Mouse (Mus musculus) adipocyte (in vitro differentiated cells): ENCODE results near the gene Dnttip1.
"Not testable (repeated sequence)": the region's sequence is repeated elsewhere in the genome, so short reads cannot be mapped to it uniquely, and the experiment has no call there.

Experiments
- DNase-seq: peaks from one replicate; pipeline ENCODE4 v3.0.0-alpha.2; 2016; ENCODE audit warnings: low spot score

The Dnttip1 gene

GRCm38 (mm10) chr2:164745843-164746479, at the start of gene Dnttip1, which contains the start of gene Wfdc3:
Dnttip1 (plus strand) TSS chr2:164745983.
Wfdc3 (minus strand) TSS chr2:164745931.
- peak; percentile 92 for DNase-seq

GRCm38 (mm10) chr2:164698201-164698600, 47.6 kb upstream of the Dnttip1 start, which contains the start of gene Spint4:
Spint4 (plus strand) TSS chr2:164698501.
- DNase-seq: no peak

- DNase-seq: no peak
These were observed 44.8 kb upstream of the Dnttip1 start for GRCm38 (mm10) chr2:164700959-164701358.

GRCm38 (mm10) chr2:164701761-164702160, 44.0 kb upstream of the Dnttip1 start:
- no peak for DNase-seq

GRCm38 (mm10) chr2:164704235-164704634, 41.5 kb upstream of the Dnttip1 start:
- no peak for DNase-seq

GRCm38 (mm10) chr2:164705328-164705727, 40.5 kb upstream of the Dnttip1 start:
- no peak for DNase-seq

GRCm38 (mm10) chr2:164705991-164706390, 39.8 kb upstream of the Dnttip1 start:
- no peak for DNase-seq

- DNase-seq: no peak
These were observed 30.8 kb upstream of the Dnttip1 start, which contains the start of gene Spint5 for GRCm38 (mm10) chr2:164715005-164715404. Spint5 (plus strand) TSS chr2:164715305.

- not testable (repeated sequence) for DNase-seq
These were observed 29.5 kb upstream of the Dnttip1 start for GRCm38 (mm10) chr2:164716194-164716786.

GRCm38 (mm10) chr2:164723276-164723675, 22.5 kb upstream of the Dnttip1 start:
- no peak for DNase-seq

GRCm38 (mm10) chr2:164725895-164726619, 19.7 kb upstream of the Dnttip1 start:
- DNase-seq: peak; percentile 81

GRCm38 (mm10) chr2:164731719-164732118, 14.1 kb upstream of the Dnttip1 start:
- no peak for DNase-seq

- DNase-seq: no peak
These were observed 12.5 kb upstream of the Dnttip1 start for GRCm38 (mm10) chr2:164733259-164733658.

- DNase-seq: no peak
These were observed 10.9 kb upstream of the Dnttip1 start for GRCm38 (mm10) chr2:164734839-164735238.

GRCm38 (mm10) chr2:164735446-164735845, 10.3 kb upstream of the Dnttip1 start:
- DNase-seq: no peak

- no peak for DNase-seq
These were observed 8.2 kb upstream of the Dnttip1 start for GRCm38 (mm10) chr2:164737377-164738090.

- no peak for DNase-seq
These were observed 5.9 kb upstream of the Dnttip1 start for GRCm38 (mm10) chr2:164739876-164740275.

GRCm38 (mm10) chr2:164744987-164745386, 796 bp upstream of the Dnttip1 start:
- DNase-seq: no peak

GRCm38 (mm10) chr2:164746693-164747092, 910 bp downstream of the Dnttip1 start:
- no peak for DNase-seq

GRCm38 (mm10) chr2:164748191-164748590, 2.4 kb downstream of the Dnttip1 start:
- DNase-seq: no peak

GRCm38 (mm10) chr2:164748991-164749390, 3.2 kb downstream of the Dnttip1 start:
- no peak for DNase-seq

GRCm38 (mm10) chr2:164752454-164752853, 6.7 kb downstream of the Dnttip1 start:
- no peak for DNase-seq
